Mouse (Mus musculus) intestine, embryonic 15.5 days (tissue): ENCODE results near the gene Ankrd11. TPM values are rescaled to one million over a fixed set of nuclear protein-coding genes. Genes with fewer than 3 reads are reported as not detected.
A peak's percentile ranks its signal among the peaks of the same experiment; 100 is the strongest.

Experiments
- ATAC-seq: fragments of 200-750 bp; cut with Nextera tagmentation; 2 replicates; pipeline ENCODE4 v1.8.0; 2017; ENCODE audit warnings: moderate TSS enrichment, moderate library complexity
- H3K27ac ChIP-seq: fragments of 300-500 bp; sonication (generic); 2 replicates; pipeline ENCODE4 v1.5.1; 2015; ENCODE audit warnings: mild to moderate bottlenecking, inconsistent platforms
- H3K27me3 ChIP-seq: fragments of 300-500 bp; sonication (generic); replicated peaks from 2 replicates; pipeline ENCODE4 v1.6.1; 2015; ENCODE audit warnings: inconsistent platforms
- H3K36me3 ChIP-seq: fragments of 300-500 bp; sonication (generic); 2 replicates; pipeline ENCODE4 v1.6.1; 2015; ENCODE audit warnings: inconsistent platforms
- H3K4me1 ChIP-seq: fragments of 300-500 bp; sonication (generic); replicated peaks from 2 replicates; pipeline ENCODE4 v1.6.1; 2015; ENCODE audit warnings: inconsistent platforms
- H3K4me2 ChIP-seq: fragments of 300-500 bp; sonication (generic); replicated peaks from 2 replicates; pipeline ENCODE4 v1.6.1; 2015; ENCODE audit warnings: mild to moderate bottlenecking, inconsistent platforms
- H3K4me3 ChIP-seq: fragments of 300-500 bp; sonication (generic); replicated peaks from 2 replicates; pipeline ENCODE4 v1.5.1; 2015; ENCODE audit warnings: inconsistent platforms
- H3K9ac ChIP-seq: fragments of 300-500 bp; sonication (generic); 2 replicates; pipeline ENCODE4 v1.6.1; 2015; ENCODE audit warnings: inconsistent platforms
- H3K9me3 ChIP-seq: fragments of 300-500 bp; sonication (generic); 2 replicates; pipeline ENCODE4 v1.6.1; 2016; ENCODE audit warnings: inconsistent platforms
- WGBS: fragments of 180-500 bp; shearing (Covaris S2); methylation state at CpG from one replicate; pipeline ENCODE4 v1.1.7; 2015; 5-methylcytosine and 5-hydroxymethylcytosine counted together
- polyA plus RNA-seq: library from polyadenylated mRNA; unstranded; fragments of >200 nt; fragmentation: Nextera tagmentation; extraction: Ambion mirVana; gene quantifications from 2 replicates; pipeline ENCODE4 v1.2.1, GENCODE M21; 2015

The Ankrd11 gene
- polyA plus RNA-seq, 1 experiment from 2014 or later: 53.9 TPM

- Histone ChIP-seq H3K27ac (no peak overlapping the region), H3K4me3 (no peak overlapping the region), H3K9ac (no peak overlapping the region), H3K4me2 (no peak overlapping the region), H3K27me3 (no peaks in the 10 kb centered on the region), H3K4me1 (no peaks in the 10 kb centered on the region), H3K36me3 (no peaks in the 10 kb centered on the region; the same call in 1 of the 2 replicates), H3K9me3 (no peaks in the 10 kb centered on the region)
- no peak for ATAC-seq
- WGBS: 66% methylated on average over 3 of the region's 3 CpGs
These were observed 72.0 kb downstream of the Ankrd11 start for GRCm38 (mm10) chr8:122969964-122970620.

DNA sequence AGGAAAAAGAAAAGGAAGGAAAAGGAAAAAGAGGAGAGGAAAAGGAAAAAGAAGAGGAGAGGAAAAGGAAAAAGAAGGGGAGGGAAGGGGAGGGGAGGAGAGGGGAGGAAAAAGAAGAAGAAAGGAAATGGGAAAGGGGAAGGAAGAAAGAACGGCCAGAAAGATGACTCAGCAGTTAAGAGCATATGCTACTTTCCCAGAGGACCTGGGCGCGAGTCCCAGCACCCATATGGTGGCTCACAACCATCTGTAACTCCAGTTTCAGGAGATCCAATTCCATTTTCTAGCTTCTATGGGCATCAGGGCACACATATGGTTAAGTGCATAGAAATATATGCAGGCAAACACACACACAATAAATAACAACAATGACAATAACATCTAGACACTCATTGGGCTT is 73.9 kb downstream of the Ankrd11 start:
- H3K4me3 ChIP-seq: no peak overlapping the region
- no peaks in the 10 kb centered on the region; the same call in 1 of the 2 replicates for H3K36me3 ChIP-seq
- no peak overlapping the region for H3K9ac ChIP-seq
- H3K9me3 ChIP-seq: no peaks in the 10 kb centered on the region
- no peak overlapping the region for H3K4me2 ChIP-seq
- 86% methylated on average over 3 of the region's 3 CpGs for WGBS
- H3K4me1 ChIP-seq: 0 out of 2 replicates have a peak, but pooled peaks cover 2% of the 10 kb centered on the region
- no peaks in the 10 kb centered on the region for H3K27me3 ChIP-seq
- no peak for ATAC-seq
- H3K27ac ChIP-seq: no peak overlapping the region

- WGBS: 58% methylated on average over 3 of the region's 3 CpGs
- Histone ChIP-seq H3K4me3 (no peak overlapping the region), H3K4me1 (peaks cover 13% of the 10 kb centered on the region)
These were observed 75.4 kb downstream of the Ankrd11 start for GRCm38 (mm10) chr8:122966638-122967037.

DNA sequence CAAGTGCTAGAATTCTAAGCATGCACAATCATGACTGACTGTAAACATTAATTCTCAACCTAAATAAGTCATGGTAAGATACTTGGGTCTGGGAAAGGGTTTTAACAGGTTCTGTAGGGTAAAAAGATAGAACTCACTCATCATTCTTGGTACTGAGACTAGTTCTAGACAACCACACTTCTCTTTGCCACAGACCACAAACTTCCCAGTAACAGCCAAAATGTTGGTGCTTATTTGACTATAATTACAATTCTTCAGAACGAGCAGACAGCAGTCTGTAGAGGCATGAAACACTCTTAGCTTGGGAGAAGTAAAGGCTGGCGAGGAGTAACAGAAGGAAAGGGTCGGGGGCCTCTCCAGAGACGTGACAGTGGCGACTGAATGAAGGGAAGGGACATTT is 80.0 kb downstream of the Ankrd11 start:
- no peaks in the 10 kb centered on the region; the same call in 1 of the 2 replicates for H3K36me3 ChIP-seq
- no peak overlapping the region for H3K4me3 ChIP-seq
- H3K27me3 ChIP-seq: no peaks in the 10 kb centered on the region
- H3K9ac ChIP-seq: no peak overlapping the region
- 42% methylated on average over 5 of the region's 5 CpGs for WGBS
- ATAC-seq: no peak
- no peaks in the 10 kb centered on the region for H3K9me3 ChIP-seq
- H3K27ac ChIP-seq: 0 out of 2 replicates have a peak overlapping the region, but pooled peaks have one; percentile 42
- H3K4me1 ChIP-seq: peaks cover 27% of the 10 kb centered on the region
- no peak overlapping the region for H3K4me2 ChIP-seq

More at GRCm38 (mm10) chr8:122966638-122967037, 75.4 kb downstream of the Ankrd11 start:
- ATAC-seq: no peak
- H3K4me2 ChIP-seq: no peak overlapping the region
- no peak overlapping the region for H3K27ac ChIP-seq
- no peaks in the 10 kb centered on the region for H3K27me3 ChIP-seq
- no peaks in the 10 kb centered on the region for H3K9me3 ChIP-seq
- no peaks in the 10 kb centered on the region; the same call in 1 of the 2 replicates for H3K36me3 ChIP-seq
- H3K9ac ChIP-seq: no peak overlapping the region

GRCm38 (mm10) chr8:122961458-122961857 is 80.6 kb downstream of the Ankrd11 start:
- H3K9ac ChIP-seq: no peak overlapping the region
- no peak for ATAC-seq
- peaks cover 27% of the 10 kb centered on the region for H3K4me1 ChIP-seq
- 14% methylated on average over 2 of the region's 2 CpGs for WGBS
- H3K36me3 ChIP-seq: no peaks in the 10 kb centered on the region; the same call in 1 of the 2 replicates
- H3K9me3 ChIP-seq: no peaks in the 10 kb centered on the region
- 0 out of 2 replicates have a peak overlapping the region, but pooled peaks have one; percentile 26 for H3K4me2 ChIP-seq
- no peak overlapping the region for H3K27ac ChIP-seq
- H3K27me3 ChIP-seq: no peaks in the 10 kb centered on the region
- H3K4me3 ChIP-seq: no peak overlapping the region

GRCm38 (mm10) chr8:122960932-122961331 is 81.1 kb downstream of the Ankrd11 start:
- H3K4me1 ChIP-seq: peaks cover 27% of the 10 kb centered on the region
- peak; percentile 87 for ATAC-seq
- H3K27ac ChIP-seq: peak overlapping the region; percentile 33; the same call in 1 of the 2 replicates
- WGBS: 16% methylated on average over 1 of the region's 1 CpGs
- no peak overlapping the region for H3K4me3 ChIP-seq
- no peaks in the 10 kb centered on the region for H3K9me3 ChIP-seq
- no peaks in the 10 kb centered on the region for H3K27me3 ChIP-seq
- H3K4me2 ChIP-seq: 0 out of 2 replicates have a peak overlapping the region, but pooled peaks have one; percentile 12
- H3K36me3 ChIP-seq: no peaks in the 10 kb centered on the region; the same call in 1 of the 2 replicates
- H3K9ac ChIP-seq: no peak overlapping the region

- Histone ChIP-seq H3K27ac (peak overlapping the region; percentile 33; the same call in 1 of the 2 replicates), H3K27me3 (no peaks in the 10 kb centered on the region), H3K4me1 (peaks cover 27% of the 10 kb centered on the region), H3K4me2 (0 out of 2 replicates have a peak overlapping the region, but pooled peaks have one; percentile 12), H3K9me3 (no peaks in the 10 kb centered on the region), H3K36me3 (no peaks in the 10 kb centered on the region), H3K4me3 (no peak overlapping the region), H3K9ac (no peak overlapping the region)
- ATAC-seq: peak; percentile 75
- WGBS: 54% methylated on average over 5 of the region's 5 CpGs
These were observed 81.8 kb downstream of the Ankrd11 start for GRCm38 (mm10) chr8:122960323-122960722.

GRCm38 (mm10) chr8:122955997-122956396 is 86.1 kb downstream of the Ankrd11 start:
- Histone ChIP-seq H3K9ac (no peak overlapping the region), H3K4me3 (no peak overlapping the region), H3K4me1 (peaks cover 9% of the 10 kb centered on the region), H3K27ac (no peak overlapping the region), H3K27me3 (no peaks in the 10 kb centered on the region), H3K9me3 (no peaks in the 10 kb centered on the region), H3K4me2 (no peak overlapping the region), H3K36me3 (no peaks in the 10 kb centered on the region)
- 87% methylated on average over 3 of the region's 3 CpGs for WGBS
- no peak for ATAC-seq

DNA sequence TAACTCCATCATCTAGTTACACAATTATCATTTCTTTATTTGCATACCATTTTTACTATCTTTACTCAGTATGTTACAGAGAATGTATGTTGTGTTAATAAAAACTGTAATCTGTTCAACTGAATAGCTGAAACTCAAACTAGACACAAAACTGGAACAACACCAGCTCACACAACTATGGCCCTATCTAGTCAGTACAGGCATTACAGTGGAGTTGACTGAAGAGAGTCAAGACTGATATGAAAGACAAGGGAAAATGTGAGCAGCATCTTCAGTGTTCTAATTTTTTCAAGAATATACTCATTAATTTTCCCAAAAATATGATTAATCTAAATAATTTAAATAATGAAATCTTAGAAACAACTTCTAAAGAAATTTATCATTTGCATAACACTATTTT is 86.9 kb downstream of the Ankrd11 start:
- Histone ChIP-seq H3K9ac (no peak overlapping the region), H3K36me3 (no peaks in the 10 kb centered on the region), H3K4me1 (peaks cover 6% of the 10 kb centered on the region; the same call in 1 of the 2 replicates), H3K4me3 (no peak overlapping the region), H3K27me3 (no peaks in the 10 kb centered on the region), H3K4me2 (no peak overlapping the region), H3K27ac (no peak overlapping the region), H3K9me3 (no peaks in the 10 kb centered on the region)
- ATAC-seq: no peak

DNA sequence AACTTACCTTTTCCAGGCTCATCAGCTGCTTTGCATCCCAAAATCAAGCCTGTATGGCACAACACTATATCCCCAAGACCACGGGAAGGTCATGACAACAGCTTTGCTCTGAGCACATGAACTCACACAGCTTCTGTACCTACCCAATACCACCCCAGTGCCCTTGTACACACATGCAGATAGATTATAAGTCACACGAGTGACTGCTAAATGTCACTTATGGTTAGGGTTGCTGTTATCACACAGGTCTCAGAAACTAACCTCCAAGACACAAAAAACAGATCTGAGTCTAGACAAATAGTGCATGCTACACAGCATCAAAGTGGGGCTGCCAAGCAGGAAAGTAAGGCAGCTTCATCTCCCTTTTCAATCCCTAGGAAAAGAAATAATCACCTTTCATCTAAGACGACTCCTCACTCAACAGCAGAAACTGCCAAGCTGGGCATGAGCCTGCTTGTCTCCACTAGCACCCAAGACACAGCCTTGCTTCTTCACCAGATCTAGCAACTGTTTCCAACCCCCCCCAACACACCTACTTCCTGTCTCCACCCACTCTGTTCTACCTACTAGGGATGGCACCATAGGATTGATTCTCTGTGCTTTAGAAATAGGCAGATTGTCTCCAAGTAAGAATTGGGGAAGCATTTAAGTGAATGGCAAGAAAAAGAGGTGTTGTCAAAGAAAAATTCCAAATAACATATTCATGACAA is 87.8 kb downstream of the Ankrd11 start:
- Histone ChIP-seq H3K27me3 (no peaks in the 10 kb centered on the region), H3K36me3 (no peaks in the 10 kb centered on the region), H3K4me2 (no peak overlapping the region), H3K4me3 (no peak overlapping the region), H3K27ac (no peak overlapping the region), H3K9me3 (no peaks in the 10 kb centered on the region), H3K4me1 (peaks cover 11% of the 10 kb centered on the region; the same call in 1 of the 2 replicates), H3K9ac (no peak overlapping the region)
- WGBS: 81% methylated on average over 3 of the region's 3 CpGs
- ATAC-seq: no peak

DNA sequence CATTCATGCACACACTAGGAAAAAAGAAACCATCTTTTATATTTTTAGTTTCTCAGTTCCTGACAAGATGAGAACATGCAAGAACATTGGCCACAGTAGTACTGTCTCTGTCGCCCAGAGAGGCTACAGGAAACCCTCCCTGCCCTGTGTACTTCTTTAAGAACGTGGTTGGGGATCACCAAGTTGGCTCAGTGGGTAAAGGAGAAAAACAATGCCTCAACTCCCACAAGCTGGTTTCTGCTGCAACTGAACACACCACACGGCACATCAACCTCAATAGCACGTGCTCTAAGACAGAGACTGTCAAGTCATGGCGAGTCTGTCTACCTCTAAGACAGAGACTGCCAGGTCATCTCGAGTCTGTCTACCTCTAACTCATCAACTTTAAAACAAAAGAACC is 89.0 kb downstream of the Ankrd11 start:
- Histone ChIP-seq H3K9me3 (no peaks in the 10 kb centered on the region), H3K9ac (no peak overlapping the region), H3K36me3 (no peaks in the 10 kb centered on the region), H3K4me3 (no peak overlapping the region), H3K4me1 (peaks cover 12% of the 10 kb centered on the region; the same call in 1 of the 2 replicates), H3K27ac (no peak overlapping the region), H3K27me3 (no peaks in the 10 kb centered on the region), H3K4me2 (no peak overlapping the region)
- 82% methylated on average over 6 of the region's 6 CpGs for WGBS
- ATAC-seq: no peak

- Histone ChIP-seq H3K9me3 (no peaks in the 10 kb centered on the region), H3K27me3 (no peaks in the 10 kb centered on the region), H3K4me3 (no peak overlapping the region), H3K9ac (no peak overlapping the region), H3K4me2 (no peak overlapping the region), H3K36me3 (no peaks in the 10 kb centered on the region), H3K4me1 (peaks cover 10% of the 10 kb centered on the region; the same call in 1 of the 2 replicates), H3K27ac (no peak overlapping the region)
- no peak for ATAC-seq
- 79% methylated on average over 5 of the region's 5 CpGs for WGBS
These were observed 90.6 kb downstream of the Ankrd11 start for GRCm38 (mm10) chr8:122951456-122951855.
